Mouse (Mus musculus) retina, postnatal 1 day (tissue): ENCODE results near the gene Kat7.

Source experiments
- DNase-seq: peaks from one replicate; pipeline ENCODE4 v3.0.0-alpha.2; 2012

Gene Kat7

GRCm38 (mm10) chr11:95310007-95310647 is at the start of gene Kat7:
TSS of gene Kat7 (minus strand) at chr11:95310246.
- peak; percentile 100 for DNase-seq

- DNase-seq = no peak
These were observed 48.2 kb upstream of the Kat7 start for GRCm38 (mm10) chr11:95358263-95358662.

GRCm38 (mm10) chr11:95356469-95357273 is 46.6 kb upstream of the Kat7 start:
- peak; percentile 43 for DNase-seq

GRCm38 (mm10) chr11:95356039-95356438 is 46.0 kb upstream of the Kat7 start:
- DNase-seq = no peak

- DNase-seq = no peak
These were observed 45.6 kb upstream of the Kat7 start for GRCm38 (mm10) chr11:95355661-95356011.

GRCm38 (mm10) chr11:95354945-95355660 is 45.1 kb upstream of the Kat7 start:
- no peak for DNase-seq

GRCm38 (mm10) chr11:95354228-95354944 is 44.3 kb upstream of the Kat7 start:
- no peak for DNase-seq

- DNase-seq = no peak
These were observed 43.2 kb upstream of the Kat7 start for GRCm38 (mm10) chr11:95353226-95353625.

- DNase-seq = no peak
These were observed 42.6 kb upstream of the Kat7 start for GRCm38 (mm10) chr11:95352686-95353085.

GRCm38 (mm10) chr11:95350960-95351359 is 40.9 kb upstream of the Kat7 start:
- no peak for DNase-seq

- DNase-seq = no peak
These were observed 40.2 kb upstream of the Kat7 start for GRCm38 (mm10) chr11:95350289-95350688.

GRCm38 (mm10) chr11:95344181-95344580 is 34.1 kb upstream of the Kat7 start:
- no peak for DNase-seq

GRCm38 (mm10) chr11:95343180-95343579 is 33.1 kb upstream of the Kat7 start:
- no peak for DNase-seq

- DNase-seq = no peak
These were observed 30.6 kb upstream of the Kat7 start for GRCm38 (mm10) chr11:95340664-95341063.

GRCm38 (mm10) chr11:95340259-95340658 is 30.2 kb upstream of the Kat7 start:
- no peak for DNase-seq

- DNase-seq = no peak
These were observed 29.5 kb upstream of the Kat7 start for GRCm38 (mm10) chr11:95339471-95340021.

- no peak for DNase-seq
These were observed 27.8 kb upstream of the Kat7 start for GRCm38 (mm10) chr11:95337846-95338342.

- DNase-seq = peak; percentile 69
These were observed 27.2 kb upstream of the Kat7 start for GRCm38 (mm10) chr11:95337129-95337813.

- DNase-seq = peak; percentile 94
These were observed 26.6 kb upstream of the Kat7 start, which contains the start of gene Fam117a for GRCm38 (mm10) chr11:95336568-95337128. TSS of gene Fam117a (plus strand) at chr11:95337018.

GRCm38 (mm10) chr11:95334448-95335060 is 24.5 kb upstream of the Kat7 start:
- no peak for DNase-seq

- DNase-seq = no peak
These were observed 23.8 kb upstream of the Kat7 start for GRCm38 (mm10) chr11:95333805-95334204.
